Mouse (Mus musculus): ENCODE results near the gene Piezo1.
A peak's percentile ranks its signal among the peaks of the same experiment; 100 is the strongest.

Piezo1 gene

DNA sequence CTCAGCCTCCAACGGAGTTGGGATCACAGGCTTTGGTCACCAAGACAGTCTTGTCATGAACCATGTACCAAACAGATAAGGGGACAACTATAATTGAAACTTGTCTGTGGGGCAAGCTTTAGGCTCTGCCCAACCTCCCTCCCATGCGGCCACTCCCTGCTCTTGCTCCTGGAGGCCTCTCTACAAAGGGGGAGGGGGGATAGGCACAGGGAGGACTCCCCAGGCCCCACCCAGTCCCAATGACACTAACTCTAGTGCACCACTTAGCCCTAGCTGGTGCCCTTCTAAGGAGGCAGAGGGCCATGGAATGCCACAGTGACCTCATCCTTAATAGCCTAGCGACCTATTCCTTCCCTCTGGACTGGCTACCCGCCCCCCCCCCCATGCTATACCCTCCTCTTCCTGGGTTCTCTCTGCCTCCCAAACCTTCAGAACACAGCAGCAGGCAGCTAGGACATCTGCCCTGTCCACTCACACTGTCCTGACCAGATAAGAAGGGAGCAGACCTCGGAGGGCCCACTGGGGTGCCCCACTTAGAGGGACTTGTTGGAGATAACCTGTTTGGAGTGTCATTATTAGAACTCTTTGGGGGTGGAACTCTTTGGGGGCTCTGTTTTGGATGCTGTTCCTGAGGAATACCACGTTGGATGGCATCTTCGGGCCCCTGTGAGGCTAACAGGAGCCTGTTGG is 4.9 kb downstream of the Piezo1 start:
- DNase-seq (ENCODE audit: low read depth) = no peak

DNA sequence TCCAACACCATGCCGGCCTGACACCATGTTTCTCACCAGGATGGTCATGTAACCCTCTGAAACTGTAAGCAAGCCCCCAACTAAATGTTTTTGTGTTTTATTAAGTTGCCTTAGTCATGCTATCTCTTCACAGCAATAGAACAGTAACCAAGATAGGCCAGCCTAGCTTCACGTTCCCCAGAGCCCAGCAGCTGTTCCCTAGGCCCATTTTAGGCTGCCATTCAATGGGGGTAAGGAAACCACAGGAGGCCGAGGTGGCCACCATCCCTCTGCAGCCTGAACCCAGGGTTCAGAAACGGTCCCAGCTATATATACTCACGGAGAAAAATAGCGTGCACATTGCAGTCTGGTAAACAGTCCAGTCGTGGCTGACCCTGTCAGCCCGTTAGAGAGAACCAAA is 7.0 kb downstream of the Piezo1 start:
- no peak for DNase-seq (ENCODE audit: low read depth)

DNA sequence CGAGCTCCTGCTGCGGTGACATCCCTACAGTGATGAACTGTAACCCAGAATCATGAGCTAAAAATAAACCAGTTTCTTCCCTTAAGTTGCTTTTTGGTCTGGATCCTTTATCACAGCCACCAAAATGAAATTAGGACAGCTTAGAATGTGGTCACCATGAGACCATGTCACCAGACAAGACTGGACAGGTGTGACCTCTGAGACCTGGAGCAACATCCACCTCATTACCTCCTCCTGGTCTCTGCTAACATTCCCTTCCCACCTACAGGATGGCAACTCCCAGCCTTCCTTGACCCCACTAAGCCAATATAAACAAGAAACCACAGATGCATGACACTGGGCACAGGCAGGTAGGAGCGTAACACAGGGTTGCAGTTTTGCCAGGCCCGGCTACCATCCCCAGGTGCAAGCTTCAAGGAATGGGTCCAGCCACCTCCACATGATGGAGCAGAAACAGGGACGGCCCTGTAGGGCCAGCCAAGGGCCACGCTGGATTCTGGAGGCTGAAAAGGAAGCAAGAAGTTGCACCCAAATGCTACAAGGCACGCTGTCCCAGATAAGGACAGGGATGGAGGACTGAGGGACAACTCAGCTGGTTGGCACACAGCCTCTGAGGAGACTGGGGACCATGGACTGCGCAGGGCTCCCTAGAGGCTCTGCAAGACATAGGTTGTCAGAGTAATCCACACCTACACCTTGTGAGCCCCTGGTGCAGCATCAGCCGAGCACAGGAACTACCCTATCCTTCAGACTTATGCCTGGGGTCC is 12.6 kb downstream of the Piezo1 start:
- no peak for DNase-seq (ENCODE audit: low read depth)

DNA sequence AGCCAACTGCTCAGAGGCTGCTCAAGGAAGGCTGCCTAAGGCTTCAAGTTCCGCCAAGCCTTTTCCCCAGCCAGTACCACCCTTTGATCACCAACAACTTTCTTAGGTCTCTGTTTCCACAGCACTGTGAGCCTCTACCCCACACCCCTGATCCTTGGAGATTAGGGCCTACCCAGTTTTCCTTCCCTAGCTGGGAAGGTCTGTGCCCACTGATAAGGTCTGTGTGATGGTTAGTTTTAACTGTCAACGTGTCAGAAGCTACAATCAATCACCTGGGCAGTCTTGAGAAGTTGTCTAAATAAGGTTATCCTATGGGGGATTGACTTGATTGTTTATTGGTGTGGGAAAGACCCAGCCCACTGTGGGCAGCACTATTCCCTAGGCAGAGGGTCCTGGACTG is 13.3 kb downstream of the Piezo1 start:
- DNase-seq (ENCODE audit: low read depth) = no peak

DNA sequence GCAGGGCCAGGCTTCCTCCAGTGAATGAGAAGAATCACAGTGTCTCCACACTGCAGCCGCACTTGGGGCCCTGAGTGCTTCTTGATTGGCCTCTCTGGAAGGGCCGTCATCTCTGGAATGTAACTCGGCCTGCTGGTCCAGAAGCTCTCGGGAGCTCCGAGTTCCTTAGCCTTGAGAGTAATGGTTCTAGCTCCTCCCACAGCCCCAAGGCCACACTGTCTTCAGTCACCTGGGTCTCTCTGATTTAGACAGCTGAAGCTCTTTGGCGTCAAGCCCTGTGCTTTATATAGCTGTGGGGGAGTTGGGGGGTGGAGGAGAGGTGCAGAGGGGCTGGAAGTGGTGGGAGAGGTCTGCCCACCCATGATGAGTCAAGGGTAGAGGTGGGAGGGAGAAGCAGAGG is 14.1 kb downstream of the Piezo1 start:
- DNase-seq (ENCODE audit: low read depth) = no peak

DNA sequence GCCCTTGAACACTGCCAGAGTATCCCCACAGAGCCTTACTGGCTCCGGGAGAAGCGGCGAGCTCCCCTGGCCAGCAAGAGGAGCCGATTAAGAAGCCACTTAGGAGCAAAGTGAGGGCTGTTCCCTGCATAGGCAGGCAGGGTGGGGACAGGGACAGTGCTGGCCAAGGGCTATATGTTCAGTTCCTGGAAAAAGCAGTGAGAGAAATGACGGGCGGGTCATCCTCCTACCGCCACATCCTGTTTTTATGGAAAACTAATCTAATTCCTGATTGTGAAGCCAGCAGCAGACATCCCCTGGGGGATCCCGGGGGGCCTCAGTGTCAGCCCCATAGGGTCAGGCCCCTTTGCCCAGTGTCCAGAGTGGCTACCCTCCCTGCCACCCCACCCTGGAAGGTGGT is 19.8 kb downstream of the Piezo1 start:
- no peak for DNase-seq (ENCODE audit: low read depth)

DNA sequence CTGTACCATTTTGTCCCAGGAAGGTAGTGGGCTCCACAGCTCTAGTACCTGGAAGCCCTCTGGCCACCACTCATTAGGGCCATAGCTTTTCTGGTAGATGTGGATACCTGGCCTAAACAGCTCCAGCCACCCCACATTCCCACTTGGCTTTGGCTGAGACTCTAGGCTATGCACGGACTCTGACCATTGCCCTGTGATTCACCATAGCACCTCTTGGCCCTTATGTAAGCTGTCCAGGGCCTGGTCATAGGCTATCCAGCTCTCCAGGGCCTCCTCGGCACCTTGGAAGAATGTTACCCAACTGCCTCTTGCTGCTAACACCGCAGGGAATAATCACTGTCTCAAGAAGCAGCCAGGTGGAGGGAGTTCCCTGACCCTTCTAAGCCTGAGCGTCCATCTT is 22.0 kb downstream of the Piezo1 start:
- DNase-seq (ENCODE audit: low read depth) = no peak

DNA sequence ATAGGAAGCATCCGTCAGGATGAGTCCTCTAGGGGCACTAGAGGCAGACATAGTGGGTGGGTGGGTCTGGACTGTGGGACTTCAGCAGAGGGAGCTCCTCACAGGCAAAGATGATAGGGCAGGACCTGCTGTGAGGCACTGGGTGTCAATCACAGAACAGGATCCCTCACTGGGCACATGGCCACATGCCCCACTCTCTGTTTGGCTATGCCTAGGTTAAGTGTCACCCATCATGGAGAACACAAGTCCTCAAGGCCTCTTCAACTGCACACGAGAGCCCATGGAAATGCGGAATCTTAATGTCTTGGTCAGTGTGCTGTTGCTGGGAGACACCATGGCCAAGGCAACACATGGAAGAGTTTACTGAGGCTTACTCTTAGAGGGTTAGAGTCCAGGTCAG is 23.2 kb downstream of the Piezo1 start:
- no peak for DNase-seq (ENCODE audit: low read depth)

DNA sequence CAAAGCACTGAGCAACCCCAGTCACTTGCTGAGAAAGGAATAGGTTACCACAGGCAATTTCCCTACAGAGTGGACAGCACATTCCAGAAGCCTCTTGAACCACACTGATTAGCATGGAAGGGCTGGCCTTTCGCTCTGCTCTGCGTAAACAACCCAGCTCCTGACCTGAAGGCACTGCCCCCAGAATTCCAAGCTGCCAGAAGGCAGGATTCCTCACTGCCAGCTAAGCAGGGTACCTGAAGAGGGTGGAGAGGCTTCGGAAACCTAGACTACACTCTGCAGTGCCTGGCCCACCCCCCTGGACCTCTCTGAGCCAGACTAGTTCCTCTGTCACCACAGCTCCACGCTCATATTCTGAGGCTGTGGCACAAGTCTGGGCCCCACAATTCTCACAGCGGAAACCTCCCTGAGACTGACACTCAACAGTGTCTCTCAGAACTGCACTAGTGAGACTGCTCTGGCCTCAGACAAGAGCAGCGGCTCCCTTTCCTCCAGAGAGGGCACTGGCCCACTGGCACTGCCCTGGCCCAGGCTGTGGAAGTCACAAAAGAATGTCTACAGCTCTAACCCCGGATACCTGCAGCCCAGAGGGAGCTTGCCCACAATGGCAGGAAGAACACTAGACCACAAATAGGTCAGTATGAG is 24.5 kb downstream of the Piezo1 start:
- DNase-seq (ENCODE audit: low read depth) = no peak

DNA sequence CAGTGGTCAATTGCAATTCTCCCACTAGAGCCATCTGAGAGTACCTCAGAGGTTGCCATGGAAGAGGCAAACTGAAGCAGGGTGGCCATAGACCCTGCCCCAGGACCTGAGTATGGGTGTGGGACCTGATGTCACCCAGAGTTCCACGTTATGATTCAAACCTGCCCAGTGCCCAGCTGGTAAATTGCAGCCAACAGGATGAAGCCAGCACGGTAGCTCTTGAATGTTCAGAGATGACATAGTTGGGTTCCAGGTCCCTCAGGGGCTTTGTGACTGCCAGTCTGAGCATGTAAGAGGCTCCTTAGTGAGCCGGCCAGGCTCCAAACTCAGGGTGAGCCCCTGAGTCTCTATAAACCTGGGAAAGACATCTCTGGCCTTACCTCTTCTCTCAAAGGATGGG is 25.0 kb downstream of the Piezo1 start:
- no peak for DNase-seq (ENCODE audit: low read depth)

DNA sequence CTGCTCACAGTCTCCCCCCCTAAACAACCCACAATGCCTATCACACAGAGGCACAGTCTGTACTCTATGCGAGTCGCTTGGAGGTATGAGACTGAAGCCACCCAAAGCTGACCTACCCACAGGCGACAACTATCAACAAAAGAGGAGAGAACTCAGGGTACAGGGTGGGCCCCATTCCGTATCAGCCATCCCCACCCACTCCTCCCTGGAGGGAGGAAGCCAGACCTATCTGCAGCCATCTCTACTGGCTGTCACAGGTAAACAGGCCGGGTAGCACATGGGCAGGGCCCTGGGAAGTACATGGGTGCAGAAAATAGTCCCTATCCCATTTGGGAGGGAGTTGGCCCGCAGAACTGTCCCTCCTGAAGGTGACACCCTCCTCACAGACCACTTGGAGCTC is 26.1 kb downstream of the Piezo1 start:
- DNase-seq (ENCODE audit: low read depth) = no peak

DNA sequence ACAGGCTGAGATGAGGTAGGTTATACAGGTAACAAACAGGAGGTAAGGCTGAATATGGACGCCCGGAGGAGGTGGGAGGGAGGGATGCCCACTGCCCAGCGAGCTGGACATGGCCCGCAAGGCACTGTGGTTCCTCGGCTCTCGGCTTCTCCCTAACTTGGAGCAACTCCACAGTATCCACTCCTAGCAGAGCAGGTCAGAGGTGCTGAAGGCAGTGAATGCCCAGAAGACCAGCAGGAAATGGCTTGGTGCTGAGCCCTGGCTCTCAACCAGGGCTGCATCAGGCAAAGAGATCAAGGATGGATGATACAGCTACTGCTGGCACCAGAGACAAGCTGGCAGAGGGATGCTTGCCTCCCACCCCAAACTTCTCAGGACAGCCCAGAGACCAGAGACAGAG is 26.6 kb downstream of the Piezo1 start:
- DNase-seq (ENCODE audit: low read depth) = no peak

DNA sequence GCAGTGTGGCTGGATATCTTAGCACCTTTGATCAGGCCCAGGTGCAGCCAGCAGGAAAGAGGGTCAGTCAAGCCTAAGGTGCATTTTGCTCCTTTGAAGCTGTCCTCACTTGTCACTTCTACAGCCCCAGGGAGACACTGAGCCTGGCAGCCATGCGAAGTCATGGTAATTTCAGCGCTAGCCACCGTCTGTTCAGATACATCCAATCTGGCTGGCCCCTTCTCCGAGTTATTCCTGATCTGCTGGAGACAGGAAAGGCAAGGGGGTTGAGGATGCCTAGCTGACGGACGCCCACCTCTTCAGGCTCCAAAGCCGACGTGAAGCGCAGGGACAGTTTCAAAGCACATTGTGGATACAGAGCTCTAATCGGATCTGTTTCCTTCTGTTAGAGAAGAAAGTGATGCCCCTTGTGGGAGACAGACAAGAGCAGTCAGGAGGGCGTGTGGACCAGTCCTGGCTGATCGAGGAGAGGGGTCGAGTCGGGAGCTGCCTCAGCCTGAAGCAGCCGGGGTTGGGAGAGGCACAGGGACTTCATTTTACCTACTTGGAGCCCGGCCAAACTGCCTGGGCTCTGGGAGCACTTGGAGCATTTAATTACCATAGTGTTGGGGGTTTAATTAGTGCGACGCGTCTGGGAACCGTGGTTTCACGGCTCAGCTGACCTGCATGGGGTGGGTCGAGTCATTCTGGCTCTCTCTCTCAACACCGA is 27.3 kb downstream of the Piezo1 start:
- DNase-seq (ENCODE audit: low read depth) = no peak

DNA sequence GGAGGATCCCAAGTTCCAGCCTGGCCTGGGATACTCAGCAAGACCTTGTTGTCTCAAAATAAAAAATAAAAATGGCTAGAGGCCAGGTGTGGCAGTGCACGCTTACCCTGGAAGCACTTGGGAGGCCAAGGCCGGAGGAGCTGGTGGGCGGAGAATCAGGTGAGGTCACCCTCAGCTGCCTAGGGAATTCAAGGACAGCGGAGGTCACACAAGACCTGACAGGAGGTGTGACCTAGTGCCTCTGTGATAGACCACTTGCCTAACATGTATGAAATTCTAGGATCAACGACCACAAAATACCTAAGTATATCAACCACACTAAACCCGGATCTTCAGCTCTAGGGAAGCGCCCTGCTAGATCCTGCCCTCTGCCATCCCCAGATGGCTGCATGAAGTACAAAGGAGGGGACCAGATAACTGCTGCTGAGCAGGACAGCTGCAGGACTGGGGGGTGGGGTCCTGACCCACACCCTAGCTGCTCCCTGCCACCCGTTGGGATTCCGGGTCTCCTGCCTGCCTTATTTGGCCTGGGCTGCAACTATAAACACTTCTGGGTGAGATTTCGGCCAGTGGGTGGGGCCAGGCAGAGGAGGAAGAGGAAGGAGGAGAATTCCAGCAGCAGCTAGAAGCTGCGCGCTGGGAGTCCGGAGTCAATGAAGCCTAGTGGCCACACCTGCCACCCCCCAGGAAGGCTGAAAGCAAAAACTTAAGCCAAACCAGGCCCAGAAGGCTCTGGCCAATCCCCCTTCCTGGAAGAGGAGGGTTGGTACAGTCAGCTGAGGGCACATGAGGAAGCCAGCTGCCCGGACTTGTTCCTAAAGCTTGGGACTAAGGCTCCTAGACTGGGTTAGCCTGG is 28.1 kb downstream of the Piezo1 start:
- no peak for DNase-seq (ENCODE audit: low read depth)

DNA sequence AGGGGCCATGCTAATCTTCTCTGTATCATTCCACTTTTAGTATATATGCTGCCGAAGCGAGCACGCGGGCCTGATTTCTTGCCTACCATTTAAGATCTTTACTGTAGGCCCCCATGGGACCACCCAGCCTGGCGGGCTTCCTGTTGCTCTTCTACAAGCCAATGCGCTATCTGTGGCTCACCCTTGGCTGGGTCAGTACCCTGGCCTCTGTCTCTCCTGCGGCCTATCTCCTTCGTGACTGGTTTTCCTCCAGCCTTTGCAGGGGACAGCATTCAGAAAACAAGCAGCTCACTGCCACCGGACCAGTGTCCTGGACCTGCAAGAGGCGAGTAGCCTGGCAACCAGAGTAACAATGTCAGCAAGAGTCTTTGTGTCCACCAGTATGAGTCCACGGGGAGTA is 30.5 kb downstream of the Piezo1 start:
- no peak for DNase-seq (ENCODE audit: low read depth)

DNA sequence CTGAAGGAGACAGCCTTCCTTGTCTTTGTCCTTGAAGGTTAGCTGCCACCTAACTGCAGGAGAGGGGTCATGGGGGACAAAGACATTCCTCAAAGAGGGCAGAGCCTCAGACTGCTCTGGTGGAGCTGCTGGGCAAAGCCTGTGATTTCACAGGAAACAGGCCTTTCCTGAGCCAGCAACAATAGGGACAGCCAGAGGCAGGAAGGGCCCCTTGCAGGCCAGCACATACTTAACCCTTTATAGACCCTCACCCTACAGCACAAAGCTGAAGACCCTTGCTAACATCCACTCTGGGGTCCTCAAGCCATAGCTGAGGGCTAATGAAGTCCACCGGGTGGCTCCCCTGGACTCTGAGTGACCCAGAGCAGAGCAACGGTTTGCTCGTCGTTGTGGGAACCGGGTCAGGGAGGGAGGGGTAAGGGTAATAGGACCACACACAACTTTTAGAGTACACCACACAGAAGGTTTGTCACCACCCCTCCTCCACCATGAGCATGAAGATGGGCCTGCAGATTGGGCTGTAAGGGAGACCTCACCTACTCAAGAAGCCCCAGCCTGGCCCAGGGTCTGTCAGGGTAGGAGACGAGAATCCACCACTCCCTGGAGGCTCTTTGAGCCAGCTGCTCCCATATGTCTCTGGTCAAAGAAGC is 33.5 kb downstream of the Piezo1 start:
- no peak for DNase-seq (ENCODE audit: low read depth)

DNA sequence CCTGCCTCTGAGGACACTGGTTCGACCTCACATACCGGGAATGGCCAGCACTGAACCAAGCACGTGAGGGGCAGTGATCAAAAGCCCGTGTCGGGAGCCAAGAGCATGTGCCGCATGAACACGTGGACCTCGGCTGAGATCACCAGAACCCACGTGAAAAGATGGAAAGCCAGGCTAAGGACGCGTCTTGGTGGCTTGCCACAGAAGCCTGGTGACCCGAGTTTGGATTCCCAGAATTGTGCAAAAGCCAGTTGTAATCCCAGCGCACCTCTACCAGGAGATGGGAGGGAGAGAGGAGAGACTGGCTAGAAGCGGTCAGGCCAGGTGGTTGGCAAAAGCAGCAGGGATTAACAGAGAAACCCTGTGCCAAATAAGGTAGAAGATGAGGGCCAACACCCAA is 35.4 kb downstream of the Piezo1 start:
- no peak for DNase-seq (ENCODE audit: low read depth)

DNA sequence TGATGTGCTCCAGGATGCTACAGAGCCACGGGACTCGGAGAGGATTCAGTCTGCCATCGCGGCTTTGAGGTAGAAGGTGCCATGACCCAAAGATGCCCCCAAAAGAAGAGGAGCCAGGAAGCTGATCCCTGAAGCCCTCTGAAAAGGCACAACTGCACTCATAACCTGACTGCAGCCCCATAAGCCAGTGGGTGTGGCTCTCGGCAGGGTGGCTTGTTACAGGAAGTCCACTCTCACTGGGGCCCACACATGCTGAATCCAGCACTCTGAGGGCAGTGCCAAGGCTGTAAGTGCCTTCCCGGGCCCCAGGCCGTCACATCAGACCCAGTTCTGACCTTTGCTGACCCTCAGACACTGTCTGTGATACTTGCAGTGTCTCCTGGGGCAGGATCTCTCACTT is 38.7 kb downstream of the Piezo1 start:
- DNase-seq (ENCODE audit: low read depth) = no peak

DNA sequence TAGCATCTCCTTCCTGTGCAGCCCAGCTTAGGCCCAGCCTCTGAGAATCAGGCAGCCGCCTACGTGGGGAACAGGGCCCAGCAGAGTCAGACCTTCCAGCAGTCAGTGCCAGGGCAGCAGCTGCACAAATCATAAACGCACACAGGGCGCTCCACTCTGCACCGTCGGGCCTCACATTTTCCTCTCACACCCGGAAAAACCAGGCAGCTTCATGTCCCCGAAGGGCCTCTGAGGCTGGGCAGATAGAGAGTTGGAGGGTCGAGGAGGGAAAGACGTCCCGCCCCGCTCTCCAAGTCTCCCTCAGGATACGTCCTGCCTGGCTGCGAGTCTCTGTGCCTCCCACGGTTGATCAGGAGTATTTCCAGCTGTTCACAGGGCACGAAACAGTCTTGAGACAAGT is 39.6 kb downstream of the Piezo1 start:
- DNase-seq (ENCODE audit: low read depth) = no peak

DNA sequence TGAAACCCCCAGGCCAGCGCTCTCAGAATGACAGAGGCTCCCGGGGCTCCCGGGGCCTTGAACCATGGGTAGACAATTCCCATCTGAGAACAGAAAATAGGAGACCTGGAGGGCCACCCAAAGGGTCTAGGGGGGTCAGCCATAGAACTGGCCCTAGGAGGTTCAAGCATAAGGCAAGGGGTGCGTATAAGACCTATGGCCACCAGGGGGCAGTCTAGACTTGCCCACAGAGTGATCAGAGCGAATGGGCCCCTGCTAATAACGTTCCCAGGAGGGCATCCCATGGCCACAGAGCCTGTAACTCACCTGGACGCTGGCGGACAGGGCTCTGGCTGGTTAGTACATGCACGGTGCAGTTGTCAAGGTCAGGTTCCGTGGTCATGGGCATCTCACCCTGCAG is 50.3 kb downstream of the Piezo1 start:
- peak; percentile 87 for DNase-seq (ENCODE audit: low read depth)

DNA sequence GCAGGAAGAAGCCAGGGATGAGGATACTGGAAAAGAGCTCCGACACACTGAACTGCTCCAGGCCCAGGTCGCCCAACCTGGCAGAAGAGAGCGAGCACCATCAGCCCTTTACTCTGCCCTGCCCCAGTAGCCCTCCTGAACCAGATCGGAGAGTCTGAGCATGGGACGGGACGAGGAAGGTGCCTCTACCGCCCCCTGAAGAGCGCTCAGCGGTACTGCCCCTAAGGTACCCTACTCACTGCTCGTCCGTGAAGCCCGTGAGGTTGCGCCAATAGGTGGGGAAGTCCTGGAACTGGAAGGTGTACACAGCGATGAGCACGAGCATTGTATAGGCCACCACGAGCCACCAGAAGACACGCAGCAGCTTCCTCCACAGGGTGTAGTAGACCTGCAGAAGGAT is 53.2 kb downstream of the Piezo1 start:
- DNase-seq (ENCODE audit: low read depth) = peak; percentile 35
